Mouse (Mus musculus): ENCODE measurements at regions not wholly inside any gene's neighbourhood (a gene's known extent, or its start where the extent isn't known, plus 50 kb on each side); places are given as distances from the start of the nearest gene placed in this dataset.

GRCm38 (mm10) chr2:72644151-72644843, 168.3 kb downstream of the Cdca7 start:
- no peak for DNase-seq (ENCODE audit: low read depth, low spot score)
- H3K27ac ChIP-seq (ENCODE audit: insufficient read depth, low read depth, low read length, poor library complexity, severe bottlenecking): no peak overlapping the region
- H3K4me1 ChIP-seq (ENCODE audit: control insufficient read depth in 2 of 2, insufficient read depth in 2 of 2, low read length in 2 of 2, poor library complexity in 1 of 2): no peaks in the 10 kb centered on the region
- no peaks in the 10 kb centered on the region for H3K36me3 ChIP-seq (ENCODE audit: control insufficient read depth, insufficient read depth, low read length, poor library complexity, severe bottlenecking)
- no peak overlapping the region for H3K4me3 ChIP-seq (ENCODE audit: insufficient read depth in 1 of 2, low read depth in 1 of 2, low read length in 2 of 2, poor library complexity in 1 of 2, severe bottlenecking in 1 of 2)
- in situ Hi-C loops (cut with MboI; ENCODE audit: low sequenced_read_pairs in 2 of 2, unreplicated experiment in 2 of 2): no loop called here
- TF ChIP-seq ZNF384 (IDR thresholded peaks at IDR 0.05; ENCODE audit: low read depth, low read length): no peak
- TF ChIP-seq CHD2 (IDR thresholded peaks at IDR 0.05; ENCODE audit: low read depth, low read length): no peak
- TF ChIP-seq ZC3H11A (IDR thresholded peaks at IDR 0.05; ENCODE audit: borderline replicate concordance, low read depth, low read length): no peak
- no peak for TF ChIP-seq HCFC1 (IDR thresholded peaks at IDR 0.05; ENCODE audit: borderline replicate concordance, insufficient read depth, low read length)
- no peak for TF ChIP-seq MAFK (IDR thresholded peaks at IDR 0.05; ENCODE audit: insufficient read depth, low read depth, low read length)
- H3K9ac ChIP-seq (ENCODE audit: insufficient read depth, low read depth, low read length, poor library complexity, severe bottlenecking): no peak overlapping the region
- H3K9me3 ChIP-seq (ENCODE audit: control insufficient read depth, insufficient read depth, low read depth, low read length): no peaks in the 10 kb centered on the region

GRCm38 (mm10) chr2:72647642-72648041, 171.7 kb downstream of the Cdca7 start:
- no peaks in the 10 kb centered on the region for H3K36me3 ChIP-seq (ENCODE audit: control insufficient read depth, insufficient read depth, low read length, poor library complexity, severe bottlenecking)
- TF ChIP-seq MAFK (IDR thresholded peaks at IDR 0.05; ENCODE audit: insufficient read depth, low read depth, low read length) (no peak), ZNF384 (IDR thresholded peaks at IDR 0.05; ENCODE audit: low read depth, low read length) (no peak), ZC3H11A (IDR thresholded peaks at IDR 0.05; ENCODE audit: borderline replicate concordance, low read depth, low read length) (no peak), CHD2 (IDR thresholded peaks at IDR 0.05; ENCODE audit: low read depth, low read length) (no peak), HCFC1 (IDR thresholded peaks at IDR 0.05; ENCODE audit: borderline replicate concordance, insufficient read depth, low read length) (no peak)
- no peaks in the 10 kb centered on the region for H3K4me1 ChIP-seq (ENCODE audit: control insufficient read depth in 2 of 2, insufficient read depth in 2 of 2, low read length in 2 of 2, poor library complexity in 1 of 2)
- in situ Hi-C loops (cut with MboI; ENCODE audit: low sequenced_read_pairs in 2 of 2, unreplicated experiment in 2 of 2): no loop called here
- no peak for DNase-seq (ENCODE audit: low read depth, low spot score)
- no peak overlapping the region for H3K27ac ChIP-seq (ENCODE audit: insufficient read depth, low read depth, low read length, poor library complexity, severe bottlenecking)
- H3K4me3 ChIP-seq (ENCODE audit: insufficient read depth in 1 of 2, low read depth in 1 of 2, low read length in 2 of 2, poor library complexity in 1 of 2, severe bottlenecking in 1 of 2): no peak overlapping the region
- H3K9ac ChIP-seq (ENCODE audit: insufficient read depth, low read depth, low read length, poor library complexity, severe bottlenecking): no peak overlapping the region
- H3K9me3 ChIP-seq (ENCODE audit: control insufficient read depth, insufficient read depth, low read depth, low read length): no peaks in the 10 kb centered on the region

- no peak for DNase-seq (ENCODE audit: low read depth, low spot score)
- Histone ChIP-seq H3K4me3 (ENCODE audit: insufficient read depth in 1 of 2, low read depth in 1 of 2, low read length in 2 of 2, poor library complexity in 1 of 2, severe bottlenecking in 1 of 2) (no peak overlapping the region), H3K27ac (ENCODE audit: insufficient read depth, low read depth, low read length, poor library complexity, severe bottlenecking) (no peak overlapping the region), H3K36me3 (ENCODE audit: control insufficient read depth, insufficient read depth, low read length, poor library complexity, severe bottlenecking) (no peaks in the 10 kb centered on the region), H3K9me3 (ENCODE audit: control insufficient read depth, insufficient read depth, low read depth, low read length) (no peaks in the 10 kb centered on the region), H3K4me1 (ENCODE audit: control insufficient read depth in 2 of 2, insufficient read depth in 2 of 2, low read length in 2 of 2, poor library complexity in 1 of 2) (no peaks in the 10 kb centered on the region), H3K9ac (ENCODE audit: insufficient read depth, low read depth, low read length, poor library complexity, severe bottlenecking) (no peak overlapping the region)
- TF ChIP-seq ZNF384 (IDR thresholded peaks at IDR 0.05; ENCODE audit: low read depth, low read length) (no peak), MAFK (IDR thresholded peaks at IDR 0.05; ENCODE audit: insufficient read depth, low read depth, low read length) (no peak), HCFC1 (IDR thresholded peaks at IDR 0.05; ENCODE audit: borderline replicate concordance, insufficient read depth, low read length) (no peak), ZC3H11A (IDR thresholded peaks at IDR 0.05; ENCODE audit: borderline replicate concordance, low read depth, low read length) (no peak), CHD2 (IDR thresholded peaks at IDR 0.05; ENCODE audit: low read depth, low read length) (no peak)
- in situ Hi-C loops (cut with MboI; ENCODE audit: low sequenced_read_pairs in 2 of 2, unreplicated experiment in 2 of 2): no loop called here
Measured at GRCm38 (mm10) chr2:72648294-72648693, 172.3 kb downstream of the Cdca7 start.

DNA sequence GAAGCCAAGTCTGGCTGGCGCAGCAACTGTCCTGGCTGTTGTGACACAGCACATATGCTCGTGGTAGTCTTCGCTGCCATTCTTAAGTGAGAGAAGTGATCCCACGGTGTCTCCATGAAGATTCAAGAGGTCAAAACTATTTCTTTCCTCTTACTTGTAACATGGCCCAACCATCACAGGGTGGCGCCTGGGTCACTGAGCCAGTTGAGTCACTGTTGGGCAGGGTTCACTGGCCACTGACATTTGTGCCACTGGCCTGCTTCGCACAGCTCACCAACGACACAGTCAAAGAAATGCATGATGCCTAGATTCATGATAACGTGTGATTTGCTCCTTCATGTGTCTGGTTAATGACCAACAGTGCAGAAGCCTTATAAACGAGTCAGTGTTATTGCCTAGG, 179.9 kb downstream of the Cdca7 start:
- Histone ChIP-seq H3K4me1 (ENCODE audit: control insufficient read depth in 2 of 2, insufficient read depth in 2 of 2, low read length in 2 of 2, poor library complexity in 1 of 2) (no peaks in the 10 kb centered on the region), H3K9me3 (ENCODE audit: control insufficient read depth, insufficient read depth, low read depth, low read length) (no peaks in the 10 kb centered on the region)
- in situ Hi-C loops (cut with MboI; ENCODE audit: low sequenced_read_pairs in 2 of 2, unreplicated experiment in 2 of 2): no loop called here

More for the DNA sequence above, 179.9 kb downstream of the Cdca7 start:
- H3K4me3 ChIP-seq (ENCODE audit: insufficient read depth in 1 of 2, low read depth in 1 of 2, low read length in 2 of 2, poor library complexity in 1 of 2, severe bottlenecking in 1 of 2): no peak overlapping the region
- no peak overlapping the region for H3K27ac ChIP-seq (ENCODE audit: insufficient read depth, low read depth, low read length, poor library complexity, severe bottlenecking)
- no peaks in the 10 kb centered on the region for H3K36me3 ChIP-seq (ENCODE audit: control insufficient read depth, insufficient read depth, low read length, poor library complexity, severe bottlenecking)
- H3K9ac ChIP-seq (ENCODE audit: insufficient read depth, low read depth, low read length, poor library complexity, severe bottlenecking): no peak overlapping the region
- no peak for DNase-seq (ENCODE audit: low read depth, low spot score)
- TF ChIP-seq ZC3H11A (IDR thresholded peaks at IDR 0.05; ENCODE audit: borderline replicate concordance, low read depth, low read length) (no peak), CHD2 (IDR thresholded peaks at IDR 0.05; ENCODE audit: low read depth, low read length) (no peak), ZNF384 (IDR thresholded peaks at IDR 0.05; ENCODE audit: low read depth, low read length) (no peak), HCFC1 (IDR thresholded peaks at IDR 0.05; ENCODE audit: borderline replicate concordance, insufficient read depth, low read length) (no peak), MAFK (IDR thresholded peaks at IDR 0.05; ENCODE audit: insufficient read depth, low read depth, low read length) (no peak)
